Comparison of ENCODE assay signal across 9 mouse cellular contexts in genomic region chr7:100187601-100188000, GRCm38 (mm10). TPM values are rescaled to one million over a fixed set of nuclear protein-coding genes. Genes with fewer than 3 reads are reported as not detected.
DNase-seq lines count a peak whose midpoint lies in the region; ATAC-seq and TF ChIP-seq lines count a peak whose summit lies in the region.
"Had no signal": no experiment of that assay in that cellular context is flagged by ENCODE, and none has a peak within 500 bp of the region (broad histone marks: within the 10 kb centered on the region; RNA-seq: fewer than 3 reads in every experiment).

No protein-coding gene starts in this region.

- peaks cover 4% of the 10 kb centered on the region; the same call in 1 of the 2 replicates for H3K4me1 ChIP-seq in kidney, embryonic 15.5 days
- no peaks in the 10 kb centered on the region; a peak in 1 of 4 replicates for H3K4me1 ChIP-seq in ES-E14 (ENCODE audit: control insufficient read depth in 2 of 2, insufficient read depth in 2 of 2, low read length in 2 of 2, poor library complexity in 1 of 2)

- no peak overlapping the region for H3K4me2 ChIP-seq in kidney, embryonic 15.5 days

- no peak overlapping the region for H3K9ac ChIP-seq in kidney, embryonic 15.5 days
- no peak overlapping the region for H3K9ac ChIP-seq in ES-E14 (ENCODE audit: insufficient read depth, low read depth, low read length, poor library complexity, severe bottlenecking)

- H3K9me3 ChIP-seq in kidney, embryonic 15.5 days (replicated peaks), result no peaks in the 10 kb centered on the region
- H3K9me3 ChIP-seq in ES-E14 (ENCODE audit: control insufficient read depth, insufficient read depth, low read depth, low read length), result no peaks in the 10 kb centered on the region
- H3K9me3 ChIP-seq: megakaryocyte, embryonic 14.5 days had no signal

- no peaks in the 10 kb centered on the region for H3K36me3 ChIP-seq in kidney, embryonic 15.5 days
- no peaks in the 10 kb centered on the region for H3K36me3 ChIP-seq in ES-E14 (ENCODE audit: control insufficient read depth, insufficient read depth, low read length, poor library complexity, severe bottlenecking)

- intact Hi-C loops in left cerebral cortex, postnatal 14 days (cut with DNase I), result loop anchor here (5.0 kb wide), 2 partner anchors 65 to 200 kb away; partner anchors contain the start of gene Pold3

- H3K27me3 ChIP-seq in kidney, embryonic 15.5 days, result no peaks in the 10 kb centered on the region

- no peak overlapping the region for H3K4me3 ChIP-seq in kidney, embryonic 15.5 days (replicated peaks)
- H3K4me3 ChIP-seq in ES-E14 (ENCODE audit: insufficient read depth in 1 of 2, low read depth in 1 of 2, low read length in 2 of 2, poor library complexity in 1 of 2, severe bottlenecking in 1 of 2), result no peak overlapping the region
- H3K4me3 ChIP-seq: megakaryocyte, embryonic 14.5 days had no signal

- H3K27ac ChIP-seq in kidney, embryonic 15.5 days, result no peak overlapping the region
- no peak overlapping the region for H3K27ac ChIP-seq in ES-E14 (ENCODE audit: insufficient read depth, low read depth, low read length, poor library complexity, severe bottlenecking)

- ATAC-seq in kidney, embryonic 15.5 days (replicated peaks; ENCODE audit: low FRiP score), result no peak
- ATAC-seq in monocyte, adult 5-6 weeks (replicated peaks; ENCODE audit: insufficient number of reproducible peaks, low FRiP score, low TSS enrichment, poor library complexity, severe bottlenecking), result peak; percentile 45; the same call in 1 of the 2 replicates

- in situ Hi-C loops in ES-E14 (cut with MboI; ENCODE audit: low sequenced_read_pairs in 2 of 2, unreplicated experiment in 2 of 2), result no loop called here

- WGBS in kidney, embryonic 15.5 days, result 25% methylated on average over 7 of the region's 7 CpGs

- DNase-seq in kidney, adult 18-20 months, result peak; percentile 39
- peak; percentile 21 for DNase-seq in ES-E14 (ENCODE audit: low read depth, low spot score)
- peak; percentile 63 for DNase-seq in brain, adult 2 months (ENCODE audit: low read depth, low spot score)
- peak; percentile 23 to 50 for DNase-seq in gastrocnemius, postnatal 4 days (ENCODE audit: low spot score in 2 of 2)
- peak; percentile 57 to 59 for DNase-seq in left cerebral cortex, postnatal 14 days (ENCODE audit: low spot score in 2 of 2)
- DNase-seq in Muller cell, postnatal 12 days (ENCODE audit: inconsistent ontology term), result no peak

TF ChIP-seq in ES-E14, 5 proteins besides CTCF, POLR2A, EP300 and RAD21:
- TF ChIP-seq ZC3H11A (IDR thresholded peaks at IDR 0.05; ENCODE audit: borderline replicate concordance, low read depth, low read length), result 0 out of 2 replicates have a peak, but pooled peaks have one; percentile 26
- no peak for TF ChIP-seq MAFK (IDR thresholded peaks at IDR 0.05; ENCODE audit: insufficient read depth, low read depth, low read length)

RNA-seq across cellular contexts. Expression of gene Kcne3, which starts 11.3 kb away (rescaled TPM):
- polyA plus RNA-seq in kidney, embryonic 15.5 days (2015; fragmentation: Nextera tagmentation; extraction: Ambion mirVana), result 5.1 and 5.9 TPM in 2 replicates
- total RNA-seq in ES-E14 (2012; rRNA removed), result not detected in 2 replicates
- 1 to 10 TPM; 1.1 to 1.6 TPM for total RNA-seq in gastrocnemius, postnatal 4 days (2021)
- total RNA-seq in left cerebral cortex, postnatal 14 days (2021), result not detected
- 0.43 to 1.1 TPM (median 0.87 TPM) in 3 replicates for total RNA-seq in monocyte, adult 5-6 weeks (2017)

RNA-seq across cellular contexts. Expression of gene Lipt2, which starts 28.5 kb away (rescaled TPM):
- 21.5 TPM in 2 replicates for polyA plus RNA-seq in kidney, embryonic 15.5 days (2015; fragmentation: Nextera tagmentation; extraction: Ambion mirVana)
- total RNA-seq in ES-E14 (2012; rRNA removed), result 3.8 and 6.2 TPM in 2 replicates
- total RNA-seq in gastrocnemius, postnatal 4 days (2021), result 1 to 10 TPM; 7.7 to 8.1 TPM
- total RNA-seq in left cerebral cortex, postnatal 14 days (2021), result 1 to 10 TPM; 4.3 to 5.5 TPM
- total RNA-seq in monocyte, adult 5-6 weeks (2017), result 1.9 to 4.9 TPM in 2 of 3 replicates, not detected in the other

RNA-seq across cellular contexts. Expression of gene Pgm2l1, which starts 39.6 kb away (rescaled TPM):
- polyA plus RNA-seq in kidney, embryonic 15.5 days (2015; fragmentation: Nextera tagmentation; extraction: Ambion mirVana), result 3.8 and 4.4 TPM in 2 replicates
- 5.9 and 6.7 TPM in 2 replicates for total RNA-seq in ES-E14 (2012; rRNA removed)
- 10 to 100 TPM in 1 of 2 experiments, 1 to 10 TPM in 1; 9.4 to 10.2 TPM for total RNA-seq in gastrocnemius, postnatal 4 days (2021)
- total RNA-seq in left cerebral cortex, postnatal 14 days (2021), result 100 to 1,000 TPM; 465 to 490 TPM
- 6.1 to 23.8 TPM (median 10.6 TPM) in 3 replicates for total RNA-seq in monocyte, adult 5-6 weeks (2017)

Comparison
In these comparisons a context has a peak if more than half of its experiments do, and no peak if none do; other contexts are left out.
1. RNA of gene Pgm2l1, which starts 39.6 kb away (total RNA-seq): 465 to 490 TPM in left cerebral cortex, postnatal 14 days; 9.4 to 10.2 TPM in gastrocnemius, postnatal 4 days, 5.9 to 6.7 TPM in ES-E14 and 6.1 to 23.8 TPM in monocyte, adult 5-6 weeks; every median in the first group is over 10 times any median in the second.